ENCODE assay signal across 10 mouse cellular contexts in the genomic region with DNA sequence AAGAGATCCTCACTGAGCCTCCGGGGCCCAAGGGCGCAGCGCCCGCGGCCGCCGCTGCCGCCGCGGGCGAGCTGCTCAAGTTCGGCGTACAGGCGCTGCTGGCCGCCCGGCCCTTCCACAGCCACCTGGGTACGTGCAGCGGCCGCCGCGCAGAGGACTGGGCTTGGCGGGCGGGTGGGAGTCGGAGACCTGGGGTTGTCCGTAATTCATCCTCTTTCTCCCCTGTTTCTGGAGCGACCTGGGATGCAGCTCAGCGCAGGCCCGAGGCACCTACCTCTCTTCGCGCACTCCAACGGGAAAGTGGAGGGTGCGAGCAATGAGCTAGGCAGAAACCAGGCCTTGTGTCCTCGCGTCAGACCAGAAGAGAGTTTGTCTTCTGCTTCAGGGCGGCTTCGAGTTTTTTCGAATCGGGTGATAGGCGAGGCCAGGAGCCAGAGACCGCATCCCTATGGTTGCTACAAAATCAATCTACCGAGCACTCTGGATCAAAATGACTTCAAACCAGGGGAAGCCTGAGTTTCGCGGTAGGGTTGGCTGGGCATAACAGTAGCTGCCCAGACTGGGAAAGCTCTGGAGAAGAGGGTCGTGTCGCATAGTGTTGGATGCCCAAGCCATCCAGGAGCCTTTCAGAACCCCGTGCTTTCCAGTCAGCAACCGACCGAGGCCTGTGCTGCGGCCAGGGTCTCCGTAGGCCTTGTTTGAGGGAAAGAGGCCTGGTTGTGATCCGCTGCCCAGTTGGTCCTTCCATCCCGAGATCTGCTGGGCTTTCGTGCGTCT. TPM values are rescaled to one million over a fixed set of nuclear protein-coding genes. Genes with fewer than 3 reads are reported as not detected.
DNase-seq lines count a peak whose midpoint lies in the region; ATAC-seq and TF ChIP-seq lines count a peak whose summit lies in the region.
"Had no signal": no experiment of that assay in that cellular context is flagged by ENCODE, and none has a peak within 500 bp of the region (broad histone marks: within the 10 kb centered on the region; RNA-seq: fewer than 3 reads in every experiment).

No protein-coding gene starts in this region.

- no peaks in the 10 kb centered on the region for H3K36me3 ChIP-seq in kidney, embryonic 16.5 days (ENCODE audit: insufficient read depth, low read length)
- H3K36me3 ChIP-seq in embryonic facial prominence, embryonic 10.5 days (replicated peaks) = no peaks in the 10 kb centered on the region
- no peaks in the 10 kb centered on the region for H3K36me3 ChIP-seq in hindbrain, embryonic 16.5 days (ENCODE audit: control insufficient read depth, insufficient read depth, low read length)
- no peaks in the 10 kb centered on the region for H3K36me3 ChIP-seq in midbrain, postnatal 0 days (ENCODE audit: insufficient read depth, low read length)

- no peaks in the 10 kb centered on the region for H3K9me3 ChIP-seq in kidney, embryonic 16.5 days (ENCODE audit: low read length)
- H3K9me3 ChIP-seq in embryonic facial prominence, embryonic 10.5 days = no peaks in the 10 kb centered on the region
- no peaks in the 10 kb centered on the region for H3K9me3 ChIP-seq in hindbrain, embryonic 16.5 days (ENCODE audit: control insufficient read depth, low read length)
- H3K9me3 ChIP-seq in midbrain, postnatal 0 days (ENCODE audit: low read length) = no peaks in the 10 kb centered on the region

- no peak overlapping the region for H3K27ac ChIP-seq in kidney, embryonic 16.5 days (ENCODE audit: low read length)
- peak overlapping the region; percentile 88 for H3K27ac ChIP-seq in embryonic facial prominence, embryonic 10.5 days (replicated peaks)
- H3K27ac ChIP-seq in hindbrain, embryonic 16.5 days (ENCODE audit: low read depth, low read length) = no peak overlapping the region
- H3K27ac ChIP-seq in midbrain, postnatal 0 days (ENCODE audit: low read depth, low read length) = no peak overlapping the region

- peak overlapping the region; percentile 51; the same call in 1 of the 2 replicates for H3K9ac ChIP-seq in kidney, embryonic 16.5 days (replicated peaks; ENCODE audit: low read length)
- peak overlapping the region; percentile 51 for H3K9ac ChIP-seq in hindbrain, embryonic 16.5 days (ENCODE audit: low read depth, low read length)
- H3K9ac ChIP-seq in midbrain, postnatal 0 days (replicated peaks; ENCODE audit: low read length, poor library complexity, severe bottlenecking) = no peak overlapping the region

- peak overlapping the region; percentile 86 for H3K4me2 ChIP-seq in kidney, embryonic 16.5 days (replicated peaks; ENCODE audit: low read depth, low read length)
- peak overlapping the region; percentile 66 for H3K4me2 ChIP-seq in hindbrain, embryonic 16.5 days (ENCODE audit: low read length)
- peak overlapping the region; percentile 51 for H3K4me2 ChIP-seq in midbrain, postnatal 0 days (ENCODE audit: low read depth, low read length, poor library complexity, severe bottlenecking)

- TF ChIP-seq CTCF in midbrain, postnatal 0 days (IDR thresholded peaks at IDR 0.05) = no peak

- H3K27me3 ChIP-seq in kidney, embryonic 16.5 days (ENCODE audit: insufficient read depth, low read length) = peaks cover 100% of the 10 kb centered on the region
- H3K27me3 ChIP-seq in embryonic facial prominence, embryonic 10.5 days (replicated peaks; ENCODE audit: low read depth, poor library complexity, severe bottlenecking) = peaks cover 100% of the 10 kb centered on the region
- H3K27me3 ChIP-seq in hindbrain, embryonic 16.5 days (replicated peaks; ENCODE audit: control insufficient read depth, insufficient read depth, low read length) = peaks cover 50% of the 10 kb centered on the region
- H3K27me3 ChIP-seq in midbrain, postnatal 0 days (ENCODE audit: insufficient read depth, low read length) = peaks cover 79% of the 10 kb centered on the region

- H3K4me3 ChIP-seq in kidney, embryonic 16.5 days (ENCODE audit: low read length) = peak overlapping the region; percentile 52
- H3K4me3 ChIP-seq in embryonic facial prominence, embryonic 10.5 days = peak overlapping the region; percentile 67
- peak overlapping the region; percentile 38 for H3K4me3 ChIP-seq in hindbrain, embryonic 16.5 days (ENCODE audit: low read length)
- peak overlapping the region; percentile 31 for H3K4me3 ChIP-seq in midbrain, postnatal 0 days (ENCODE audit: low read depth, low read length)

- 5% methylated on average over 54 of the region's 54 CpGs for WGBS in kidney, embryonic 16.5 days
- WGBS in embryonic facial prominence, embryonic 10.5 days = under 1% methylated on average over 54 of the region's 54 CpGs
- 4% methylated on average over 49 of the region's 54 CpGs for WGBS in hindbrain, embryonic 16.5 days
- 4% methylated on average over 53 of the region's 54 CpGs for WGBS in midbrain, postnatal 0 days

- peaks cover 23% of the 10 kb centered on the region for H3K4me1 ChIP-seq in kidney, embryonic 16.5 days (ENCODE audit: insufficient read depth, low read length)
- peaks cover 80% of the 10 kb centered on the region for H3K4me1 ChIP-seq in embryonic facial prominence, embryonic 10.5 days
- H3K4me1 ChIP-seq in hindbrain, embryonic 16.5 days (ENCODE audit: control insufficient read depth, insufficient read depth, low read depth, low read length) = peaks cover 22% of the 10 kb centered on the region
- H3K4me1 ChIP-seq in midbrain, postnatal 0 days (ENCODE audit: insufficient read depth, low read length) = peaks cover 3% of the 10 kb centered on the region; the same call in 1 of the 2 replicates

- no peak; the same call in 1 of the 2 replicates for ATAC-seq in kidney, embryonic 16.5 days (ENCODE audit: low FRiP score, low TSS enrichment)
- ATAC-seq in hindbrain, embryonic 16.5 days = no peak
- ATAC-seq in midbrain, postnatal 0 days (ENCODE audit: low FRiP score) = no peak

- DNase-seq in kidney, adult 11 months = no peak
- peak; percentile 74 for DNase-seq in embryonic facial prominence, embryonic 10.5 days (ENCODE audit: low spot score)
- DNase-seq in midbrain, postnatal 0 days (ENCODE audit: low spot score) = no peak
- no peak for DNase-seq in urinary bladder, postnatal 36 days (ENCODE audit: low spot score in 2 of 2)
- DNase-seq in cerebellum, postnatal 36 days = no peak
- DNase-seq in ovary, postnatal 36 days (ENCODE audit: low spot score) = no peak

RNA-seq across cellular contexts. Expression of gene Barx1, which starts 0.6 kb away (rescaled TPM):
- 0.11 and 0.13 TPM in 2 replicates for polyA plus RNA-seq in kidney, embryonic 16.5 days (2015; fragmentation: Nextera tagmentation; extraction: Ambion mirVana)
- 43.5 and 57.9 TPM in 2 replicates for polyA plus RNA-seq in embryonic facial prominence, embryonic 10.5 days (2016; fragmentation: Nextera tagmentation; extraction: Ambion mirVana)
- 0.26 TPM in 1 of 2 replicates, not detected in the other for polyA plus RNA-seq in hindbrain, embryonic 16.5 days (2015; fragmentation: Nextera tagmentation; extraction: Ambion mirVana)
- not detected in 2 replicates for total RNA-seq in midbrain, postnatal 0 days (2014; rRNA removed)
- not detected in 2 replicates for polyA plus RNA-seq in midbrain, postnatal 0 days (2015; fragmentation: Nextera tagmentation; extraction: Ambion mirVana)
- total RNA-seq: common myeloid progenitor, adult 5-6 weeks; liver, adult 2 months had no signal
- polyA plus RNA-seq: liver, adult 2 months had no signal

RNA-seq across cellular contexts. Expression of gene Ptpdc1, which starts 37.9 kb away (rescaled TPM):
- polyA plus RNA-seq in kidney, embryonic 16.5 days (2015; fragmentation: Nextera tagmentation; extraction: Ambion mirVana) = 11.4 and 12.3 TPM in 2 replicates
- 7.7 and 10.5 TPM in 2 replicates for polyA plus RNA-seq in embryonic facial prominence, embryonic 10.5 days (2016; fragmentation: Nextera tagmentation; extraction: Ambion mirVana)
- 14.7 and 17.4 TPM in 2 replicates for polyA plus RNA-seq in hindbrain, embryonic 16.5 days (2015; fragmentation: Nextera tagmentation; extraction: Ambion mirVana)
- 23.2 and 36.3 TPM in 2 replicates for total RNA-seq in midbrain, postnatal 0 days (2014; rRNA removed)
- 13.5 and 15.3 TPM in 2 replicates for polyA plus RNA-seq in midbrain, postnatal 0 days (2015; fragmentation: Nextera tagmentation; extraction: Ambion mirVana)

Comparison
In these comparisons a context has a peak if more than half of its experiments do, and no peak if none do; other contexts are left out.
1. RNA of gene Barx1, which starts 0.6 kb away (polyA plus RNA-seq): 43.5 to 57.9 TPM in embryonic facial prominence, embryonic 10.5 days; 0.11 to 0.13 TPM in kidney, embryonic 16.5 days, not detected in midbrain, postnatal 0 days and 0.26 TPM in hindbrain, embryonic 16.5 days; every median in the first group is over 10 times any median in the second.
2. Peak in every context shown above with its lines, with median percentiles within 50 percentile points of each other: H3K4me2 ChIP-seq and H3K4me3 ChIP-seq.